Mouse (Mus musculus) MEL (cell line): ENCODE data around the gene Slfn9. TPM values are rescaled to one million over a fixed set of nuclear protein-coding genes. Genes with fewer than 3 reads are reported as not detected.
"Not testable (repeated sequence)": the region's sequence is repeated elsewhere in the genome, so short reads cannot be mapped to it uniquely, and the experiment has no call there.

ENCODE experiments used
- DNase-seq: peaks from one replicate; pipeline ENCODE4 v3.0.0; 2011; ENCODE audit warnings: low read depth, low spot score
- H3K27ac ChIP-seq: 2 replicates; pipeline ENCODE4 v1.5.1; 2012; ENCODE audit warnings: low read depth, mild to moderate bottlenecking, control low read depth, low read length, moderate library complexity; ENCODE audit not compliant: control insufficient read depth
- H3K27me3 ChIP-seq, 2 experiments: fragments of 150-350 bp in 1 of 2; sonication (generic) in 1 of 2; 2 replicates each; pipeline ENCODE4 v1.6.1; 2012; ENCODE audit warnings: low read length in 2 of 2, mild to moderate bottlenecking in 2 of 2, improper control_type of control experiment in 1 of 2, moderate library complexity in 1 of 2; ENCODE audit not compliant: insufficient read depth in 2 of 2, control insufficient read depth in 1 of 2
- H3K36me3 ChIP-seq, 2 experiments: 2 replicates each; pipeline ENCODE4 v1.6.1; 2012 to 2014; ENCODE audit warnings: low read length in 2 of 2, improper control_type of control experiment in 1 of 2, inconsistent platforms in 1 of 2, mild to moderate bottlenecking in 1 of 2; ENCODE audit not compliant: insufficient read depth in 2 of 2, control insufficient read depth in 1 of 2
- H3K4me1 ChIP-seq, 2 experiments: fragments of 150-350 bp in 1 of 2; sonication (generic) in 1 of 2; 2 replicates each; pipeline ENCODE4 v1.6.1; 2012; ENCODE audit warnings: low read length in 2 of 2, improper control_type of control experiment in 1 of 2, mild to moderate bottlenecking in 1 of 2; ENCODE audit not compliant: insufficient read depth in 2 of 2, control insufficient read depth in 1 of 2
- H3K4me3 ChIP-seq, 2 experiments: fragments of 150-350 bp in 1 of 2; sonication (generic) in 1 of 2; 2 replicates each; pipeline ENCODE4 v1.5.1; 2012; ENCODE audit warnings: low read depth in 2 of 2, low read length in 2 of 2, mild to moderate bottlenecking in 2 of 2, moderate library complexity in 2 of 2, control low read depth in 1 of 2, improper control_type of control experiment in 1 of 2; ENCODE audit not compliant: control insufficient read depth in 1 of 2, insufficient read depth in 1 of 2
- H3K79me2 ChIP-seq: 2 replicates; pipeline ENCODE4 v1.6.1; 2012; ENCODE audit warnings: mild to moderate bottlenecking, low read length, moderate library complexity; ENCODE audit not compliant: control insufficient read depth, poor library complexity, insufficient read depth
- H3K9ac ChIP-seq: 2 replicates; pipeline ENCODE4 v1.6.1; 2012; ENCODE audit warnings: low read depth, mild to moderate bottlenecking, control low read depth, low read length, moderate library complexity; ENCODE audit not compliant: control insufficient read depth, poor library complexity, severe bottlenecking
- H3K9me3 ChIP-seq: fragments of 150-350 bp; sonication (generic); replicated peaks from 2 replicates; pipeline ENCODE4 v1.6.1; 2012; ENCODE audit warnings: mild to moderate bottlenecking, low read length, improper control_type of control experiment, moderate library complexity; ENCODE audit not compliant: insufficient read depth
- BHLHE40 ChIP-seq: IDR thresholded peaks from 2 replicates; pipeline ENCODE4 v1.6.1; 2012; ENCODE audit warnings: low read depth, mild to moderate bottlenecking, inconsistent platforms, low read length, improper control_type of control experiment, borderline replicate concordance
- CHD2 ChIP-seq: IDR thresholded peaks from 2 replicates; pipeline ENCODE4 v1.6.1; 2011; ENCODE audit warnings: low read length, improper control_type of control experiment
- CTCF ChIP-seq, 3 experiments: IDR thresholded peaks in 2 of 3; conservative IDR thresholded peaks in 1 of 3; 2 replicates each; pipeline ENCODE4 v1.5.1; 2011 to 2012; ENCODE audit warnings: low read length in 3 of 3, low read depth in 2 of 3, mild to moderate bottlenecking in 2 of 3, improper control_type of control experiment in 1 of 3, inconsistent platforms in 1 of 3, mixed read lengths in 1 of 3, moderate library complexity in 1 of 3; ENCODE audit not compliant: control insufficient read depth in 1 of 3, insufficient read depth in 1 of 3, poor library complexity in 1 of 3, severe bottlenecking in 1 of 3
- MAZ ChIP-seq: IDR thresholded peaks from 2 replicates; pipeline ENCODE4 v1.6.1; 2012; ENCODE audit warnings: low read depth, mild to moderate bottlenecking, inconsistent platforms, low read length, improper control_type of control experiment
- MXI1 ChIP-seq: IDR thresholded peaks from 2 replicates; pipeline ENCODE4 v1.6.1; 2011; ENCODE audit warnings: mild to moderate bottlenecking, low read depth, low read length, improper control_type of control experiment
- NRF1 ChIP-seq: IDR thresholded peaks from 2 replicates; pipeline ENCODE4 v1.6.1; 2014; ENCODE audit warnings: low read depth, mild to moderate bottlenecking, inconsistent platforms, low read length, improper control_type of control experiment, moderate library complexity; ENCODE audit not compliant: poor library complexity, insufficient read depth, severe bottlenecking
- POLR2AphosphoS2 ChIP-seq: IDR thresholded peaks from 2 replicates; pipeline ENCODE4 v1.6.1; 2011; ENCODE audit warnings: low read length, improper control_type of control experiment
- POLR2AphosphoS5 ChIP-seq: IDR thresholded peaks from 2 replicates; pipeline ENCODE4 v1.6.1; 2012; ENCODE audit warnings: low read depth, borderline replicate concordance, mild to moderate bottlenecking, inconsistent platforms, low read length, moderate library complexity, mixed read lengths
- TAL1 ChIP-seq: IDR thresholded peaks from 2 replicates; pipeline ENCODE4 v1.6.1; 2012; ENCODE audit warnings: mild to moderate bottlenecking, inconsistent platforms, low read length, moderate library complexity, mixed read lengths
- UBTF ChIP-seq: IDR thresholded peaks from 2 replicates; pipeline ENCODE4 v1.6.1; 2012; ENCODE audit warnings: low read depth, mild to moderate bottlenecking, inconsistent platforms, low read length, improper control_type of control experiment, moderate library complexity, borderline replicate concordance; ENCODE audit not compliant: insufficient read depth
- ZNF384 ChIP-seq: IDR thresholded peaks from 2 replicates; pipeline ENCODE4 v1.6.1; 2012; ENCODE audit warnings: low read depth, mild to moderate bottlenecking, inconsistent platforms, low read length, improper control_type of control experiment
- polyA plus RNA-seq, 2 experiments: library from polyadenylated mRNA; stranded (reverse) in 1 of 2; unstranded in 1 of 2; fragments of >175 nt in 1 of 2; fragments of >200 nt in 1 of 2; gene quantifications; 2 replicates each; pipeline versions ENCODE4 v1.2.1 to v1.2.4; 2012; ENCODE audit warnings: low replicate concordance in 2 of 2, low read depth in 1 of 2; ENCODE audit not compliant: insufficient read length in 2 of 2, insufficient read depth in 1 of 2, missing spikeins in 1 of 2
- total RNA-seq: library from RNA; depleted of rRNA; stranded (reverse); fragments of 300-350 nt; gene quantifications from 2 replicates; pipeline ENCODE4 v1.2.3, GENCODE M21; 2012

Gene Slfn9
- total and polyA plus RNA-seq, 3 experiments, result 3.5 to 3.7 TPM; not detected in 1

- TF ChIP-seq TAL1, result no peak
- TF ChIP-seq NRF1, result no peak
- no peak for TF ChIP-seq BHLHE40
- TF ChIP-seq POLR2AphosphoS5, result no peak
- TF ChIP-seq, all 39 proteins: peak for 0
- Histone ChIP-seq H3K9me3 (no peaks in the 10 kb centered on the region), H3K27me3 (no peaks in the 10 kb centered on the region), H3K79me2 (no peaks in the 10 kb centered on the region), H3K4me3 (no peak overlapping the region), H3K4me1 (0 out of 4 replicates have a peak, but pooled peaks cover 0 to 6% of the 10 kb centered on the region in 2 experiments), H3K27ac (no peak overlapping the region), H3K36me3 (peaks cover 0 to 3% of the 10 kb centered on the region in 2 experiments; a peak in 2 of 4 replicates), H3K9ac (no peak overlapping the region)
- no peak for DNase-seq
Observed at GRCm38 (mm10) chr11:82987621-82988020, 4.0 kb downstream of the Slfn9 start.

GRCm38 (mm10) chr11:82983193-82983592, 8.4 kb downstream of the Slfn9 start:
- Histone ChIP-seq H3K4me1 (0 out of 4 replicates have a peak, but pooled peaks cover 0 to 3% of the 10 kb centered on the region in 2 experiments), H3K27ac (no peak overlapping the region), H3K4me3 (no peak overlapping the region), H3K27me3 (peaks cover 0 to 4% of the 10 kb centered on the region in 2 experiments; a peak in 2 of 4 replicates), H3K9me3 (no peaks in the 10 kb centered on the region), H3K36me3 (peaks cover 0 to 2% of the 10 kb centered on the region in 2 experiments; a peak in 1 of 4 replicates), H3K9ac (no peak overlapping the region), H3K79me2 (no peaks in the 10 kb centered on the region)
- no peak for DNase-seq
- TF ChIP-seq UBTF (no peak), CTCF (IDR thresholded peaks at IDR 0.05 in 2 of 3, conservative IDR thresholded peaks at IDR 0.05 in 1 of 3; ENCODE audit: control insufficient read depth in 1 of 3, insufficient read depth in 1 of 3, low read depth in 2 of 3, low read length in 3 of 3, poor library complexity in 1 of 3, severe bottlenecking in 1 of 3) (no peak), MXI1 (no peak), BHLHE40 (no peak), CHD2 (no peak), POLR2AphosphoS2 (no peak), MAZ (no peak), ZNF384 (no peak)

GRCm38 (mm10) chr11:82982409-82982808, 9.2 kb downstream of the Slfn9 start:
- not testable (repeated sequence) for H3K36me3 ChIP-seq

More at GRCm38 (mm10) chr11:82982409-82982808, 9.2 kb downstream of the Slfn9 start:
- H3K4me1 ChIP-seq, H3K9ac ChIP-seq, H3K9me3 ChIP-seq, H3K27ac ChIP-seq, DNase-seq, H3K27me3 ChIP-seq, H3K79me2 ChIP-seq, H3K4me3 ChIP-seq: not testable (repeated sequence)
